ENCODE assay signal across 8 mouse cellular contexts in the genomic region with DNA sequence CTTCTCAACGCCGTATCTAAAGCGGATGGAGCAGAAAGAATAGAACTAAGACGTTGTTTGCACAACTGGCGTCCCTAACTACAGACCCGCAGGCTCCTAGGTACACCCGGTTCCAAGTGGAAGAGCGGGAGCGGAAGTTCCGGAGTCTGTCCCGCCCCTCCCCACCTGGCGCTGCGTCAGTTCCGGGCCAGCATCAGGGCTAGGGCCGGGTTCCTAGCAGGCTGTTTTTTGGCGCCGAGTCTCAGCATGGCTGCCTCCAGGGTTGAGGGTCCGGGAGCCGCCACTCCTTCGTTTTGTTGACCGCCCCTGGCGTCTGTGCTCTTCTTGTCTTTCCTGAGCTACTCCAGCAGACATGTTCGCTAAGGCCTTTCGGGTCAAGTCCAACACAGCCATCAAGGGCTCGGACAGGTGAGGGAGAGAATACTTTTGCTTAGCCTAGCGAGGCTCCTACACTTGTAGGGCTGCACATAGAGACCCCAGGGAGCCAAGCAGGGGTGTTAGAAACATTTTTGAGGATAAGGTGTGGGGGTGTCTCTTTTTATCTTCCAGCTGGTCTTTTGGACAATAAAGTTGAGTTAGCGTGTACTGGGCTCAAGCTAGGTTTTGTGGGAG. TPM values are rescaled to one million over a fixed set of nuclear protein-coding genes. Genes with fewer than 3 reads are reported as not detected.
DNase-seq lines count a peak whose midpoint lies in the region; ATAC-seq lines count a peak whose summit lies in the region.

TSS of gene Eif2d (plus strand) at position 164 of the 612 bp plus-strand sequence.

- H3K4me1 ChIP-seq in heart, embryonic 13.5 days, result peaks cover 12% of the 10 kb centered on the region
- peaks cover 17% of the 10 kb centered on the region for H3K4me1 ChIP-seq in liver, embryonic 12.5 days
- peaks cover 9% of the 10 kb centered on the region for H3K4me1 ChIP-seq in stomach, embryonic 16.5 days (ENCODE audit: control insufficient read depth, insufficient read depth, low read length)

- peak within 1 kb of the TSS; percentile 85 for H3K9ac ChIP-seq in heart, embryonic 13.5 days
- H3K9ac ChIP-seq in liver, embryonic 12.5 days, result peak within 1 kb of the TSS; percentile 76
- peak within 1 kb of the TSS; percentile 77 for H3K9ac ChIP-seq in stomach, embryonic 16.5 days (ENCODE audit: low read length)

- H3K4me2 ChIP-seq in heart, embryonic 13.5 days, result peak within 1 kb of the TSS; percentile 92
- H3K4me2 ChIP-seq in liver, embryonic 12.5 days, result peak within 1 kb of the TSS; percentile 81
- H3K4me2 ChIP-seq in stomach, embryonic 16.5 days (ENCODE audit: low read depth, low read length), result peak within 1 kb of the TSS; percentile 76

- H3K27ac ChIP-seq in heart, embryonic 13.5 days (replicated peaks), result peak within 1 kb of the TSS; percentile 63
- peak within 1 kb of the TSS; percentile 49 for H3K27ac ChIP-seq in liver, embryonic 12.5 days
- H3K27ac ChIP-seq in stomach, embryonic 16.5 days (ENCODE audit: low read length), result peak within 1 kb of the TSS; percentile 53; the same call in 1 of the 2 replicates

- peaks cover 8% of the 10 kb centered on the region for H3K36me3 ChIP-seq in heart, embryonic 13.5 days
- peaks cover 14% of the 10 kb centered on the region for H3K36me3 ChIP-seq in liver, embryonic 12.5 days
- H3K36me3 ChIP-seq in stomach, embryonic 16.5 days (ENCODE audit: control insufficient read depth, insufficient read depth, low read length), result 0 out of 2 replicates have a peak, but pooled peaks cover 2% of the 10 kb centered on the region

- H3K27me3 ChIP-seq in heart, embryonic 13.5 days (replicated peaks), result 0 out of 2 replicates have a peak, but pooled peaks cover 2% of the 10 kb centered on the region
- H3K27me3 ChIP-seq in liver, embryonic 12.5 days (replicated peaks), result no peaks in the 10 kb centered on the region
- no peaks in the 10 kb centered on the region for H3K27me3 ChIP-seq in stomach, embryonic 16.5 days (ENCODE audit: control insufficient read depth, insufficient read depth, low read length)

- peak within 1 kb of the TSS; percentile 80 for H3K4me3 ChIP-seq in heart, embryonic 13.5 days
- H3K4me3 ChIP-seq in liver, embryonic 12.5 days, result peak within 1 kb of the TSS; percentile 71
- peak within 1 kb of the TSS; percentile 57 for H3K4me3 ChIP-seq in stomach, embryonic 16.5 days (replicated peaks; ENCODE audit: low read length)

- DNase-seq in CD4-positive helper T cell, adult 2 months (ENCODE audit: low read depth, low spot score), result peak; percentile 89
- peak; percentile 58 for DNase-seq in brain, embryonic 18.5 days (ENCODE audit: low read depth, low spot score)
- DNase-seq in fat pad, adult 2 months (ENCODE audit: extremely low read depth, low read depth, low spot score), result peak; percentile 50
- DNase-seq in kidney, postnatal 10 days, result peak; percentile 93
- DNase-seq in neural tube, embryonic 10.5 days (ENCODE audit: extremely low spot score, low spot score), result peak; percentile 85

- WGBS in heart, embryonic 13.5 days, result under 1% methylated on average over 27 of the region's 27 CpGs
- 2% methylated on average over 27 of the region's 27 CpGs for WGBS in liver, embryonic 12.5 days (ENCODE audit: insufficient replicate concordance)
- WGBS in stomach, embryonic 16.5 days, result under 1% methylated on average over 27 of the region's 27 CpGs

- no peaks in the 10 kb centered on the region for H3K9me3 ChIP-seq in heart, embryonic 13.5 days
- no peaks in the 10 kb centered on the region for H3K9me3 ChIP-seq in liver, embryonic 12.5 days (replicated peaks)
- H3K9me3 ChIP-seq in stomach, embryonic 16.5 days (replicated peaks; ENCODE audit: control insufficient read depth, low read length), result no peaks in the 10 kb centered on the region

- ATAC-seq in heart, embryonic 13.5 days (ENCODE audit: extremely low read depth, insufficient number of reproducible peaks, low FRiP score, low TSS enrichment), result peak; percentile 84
- ATAC-seq in liver, embryonic 12.5 days, result peak; percentile 99
- ATAC-seq in stomach, embryonic 16.5 days (ENCODE audit: insufficient read depth, low FRiP score), result peak; percentile 99

RNA-seq across cellular contexts. Expression of gene Eif2d, which starts in this region (rescaled TPM):
- polyA plus RNA-seq in heart, embryonic 13.5 days (2015; fragmentation: Nextera tagmentation; extraction: Ambion mirVana), result 41.1 and 47.1 TPM in 2 replicates
- polyA plus RNA-seq in liver, embryonic 12.5 days (2016; fragmentation: Nextera tagmentation; extraction: Ambion mirVana), result 42.2 and 42.6 TPM in 2 replicates
- polyA plus RNA-seq in stomach, embryonic 16.5 days (2015; fragmentation: Nextera tagmentation; extraction: Ambion mirVana), result 62.1 and 64.0 TPM in 2 replicates

Comparison
In these comparisons a context has a peak if more than half of its experiments do, and no peak if none do; other contexts are left out.
1. Peak in every context shown above with its lines: DNase-seq, ATAC-seq, H3K4me3 ChIP-seq and H3K27ac ChIP-seq.